Mouse (Mus musculus): Measurements from ENCODE around the gene Sepsecs.

Sepsecs gene

GRCm38 (mm10) chr5:52610306-52610705, 59.2 kb downstream of the Sepsecs start:
- no peak for DNase-seq (ENCODE audit: low read depth, low spot score)

- DNase-seq (ENCODE audit: low read depth, low spot score) = no peak
Measured at GRCm38 (mm10) chr5:52609672-52610071, 59.8 kb downstream of the Sepsecs start.

- no peak for DNase-seq (ENCODE audit: low read depth, low spot score)
Measured at GRCm38 (mm10) chr5:52604582-52605041, 64.9 kb downstream of the Sepsecs start.

- no peak for DNase-seq (ENCODE audit: low read depth, low spot score)
Measured at GRCm38 (mm10) chr5:52590612-52591011, 78.9 kb downstream of the Sepsecs start.

Measured in ES-CJ7 (cell line).